Mouse (Mus musculus) limb, embryonic 13.5 days (tissue): ENCODE measurements around the gene Igfbp1. TPM values are rescaled to one million over a fixed set of nuclear protein-coding genes. Genes with fewer than 3 reads are reported as not detected.

Experiments used
- ATAC-seq: fragments of 200-750 bp; cut with Nextera tagmentation; 2 replicates; pipeline ENCODE4 v1.8.0; 2017; ENCODE audit warnings: low read depth, moderate number of reproducible peaks, moderate TSS enrichment; ENCODE audit not compliant: low FRiP score
- H3K27ac ChIP-seq: fragments of 300-500 bp; sonication (generic); 2 replicates; pipeline ENCODE4 v1.5.1; 2015; ENCODE audit warnings: inconsistent platforms, mild to moderate bottlenecking, moderate library complexity
- H3K27me3 ChIP-seq: fragments of 300-500 bp; sonication (generic); 2 replicates; pipeline ENCODE4 v1.6.1; 2015; ENCODE audit warnings: mild to moderate bottlenecking, inconsistent platforms
- H3K36me3 ChIP-seq: fragments of 300-500 bp; sonication (generic); 2 replicates; pipeline ENCODE4 v1.6.1; 2015; ENCODE audit warnings: inconsistent platforms, mild to moderate bottlenecking, moderate library complexity
- H3K4me1 ChIP-seq: fragments of 300-500 bp; sonication (generic); 2 replicates; pipeline ENCODE4 v1.6.1; 2015; ENCODE audit warnings: inconsistent platforms
- H3K4me2 ChIP-seq: fragments of 300-500 bp; sonication (generic); replicated peaks from 2 replicates; pipeline ENCODE4 v1.6.1; 2015; ENCODE audit warnings: inconsistent platforms, mild to moderate bottlenecking, moderate library complexity
- H3K4me3 ChIP-seq: fragments of 300-500 bp; sonication (generic); 2 replicates; pipeline ENCODE4 v1.5.1; 2015; ENCODE audit warnings: moderate library complexity, mild to moderate bottlenecking, inconsistent platforms
- H3K9ac ChIP-seq: fragments of 300-500 bp; sonication (generic); 2 replicates; pipeline ENCODE4 v1.6.1; 2015; ENCODE audit warnings: mild to moderate bottlenecking, inconsistent platforms
- H3K9me3 ChIP-seq: fragments of 300-500 bp; sonication (generic); 2 replicates; pipeline ENCODE4 v1.6.1; 2016; ENCODE audit warnings: inconsistent platforms
- WGBS: fragments of 180-500 bp; shearing (Covaris S2); methylation state at CpG from one replicate; pipeline ENCODE4 v1.1.7; 2015; 5-methylcytosine and 5-hydroxymethylcytosine counted together
- polyA plus RNA-seq: library from polyadenylated mRNA; unstranded; fragments of >200 nt; fragmentation: Nextera tagmentation; extraction: Ambion mirVana; gene quantifications from 2 replicates; pipeline ENCODE4 v1.2.1, GENCODE M21; 2015

Igfbp1 gene
- polyA plus RNA-seq, 1 experiment from 2014 or later, result 3.6 TPM

DNA sequence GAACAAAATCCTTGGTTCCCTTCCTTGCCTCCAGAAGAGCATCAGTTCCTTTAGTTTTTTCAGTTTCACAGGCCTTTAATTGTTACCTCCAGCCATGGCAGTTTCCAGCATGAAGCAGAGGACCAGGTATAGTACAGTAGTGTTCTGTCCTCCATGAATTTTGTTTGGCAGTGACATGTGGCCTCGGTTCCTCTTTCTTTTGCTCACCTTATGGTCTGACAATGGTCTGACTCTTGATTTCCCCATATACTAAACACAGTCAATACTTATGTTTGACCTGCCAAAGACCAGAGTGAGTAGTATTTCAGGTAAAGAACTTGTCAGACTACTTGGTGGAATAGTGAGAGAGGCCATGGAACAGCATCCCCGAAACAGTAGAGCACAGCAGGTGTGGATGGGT is 39.2 kb downstream of the Igfbp1 start:
- WGBS, result 81% methylated on average over 2 of the region's 2 CpGs

DNA sequence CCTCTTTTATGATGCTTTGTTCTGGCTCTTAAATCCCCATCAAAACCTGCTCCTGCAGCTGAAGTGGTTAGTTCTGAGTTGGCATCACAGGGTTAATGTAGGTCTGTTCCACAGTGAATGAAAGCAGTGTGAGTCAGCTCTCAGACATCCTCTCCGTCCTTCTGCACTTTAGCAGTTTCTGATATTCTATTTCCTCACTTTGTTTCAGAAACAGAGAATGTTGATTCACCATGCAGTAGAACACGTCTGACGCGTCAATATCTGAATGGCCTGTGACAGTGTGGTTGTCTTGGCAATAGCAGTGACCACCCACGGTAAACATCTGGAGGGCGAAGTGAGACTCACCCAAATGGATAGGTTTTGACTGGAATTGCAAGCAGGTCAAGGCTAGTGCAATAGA is 40.1 kb downstream of the Igfbp1 start:
- no peak for ATAC-seq
- WGBS, result 71% methylated on average over 6 of the region's 6 CpGs
- no peak overlapping the region for H3K9ac ChIP-seq
- no peaks in the 10 kb centered on the region for H3K27me3 ChIP-seq
- no peak overlapping the region for H3K27ac ChIP-seq
- peaks cover 5% of the 10 kb centered on the region; the same call in 1 of the 2 replicates for H3K4me1 ChIP-seq
- H3K9me3 ChIP-seq, result no peaks in the 10 kb centered on the region
- no peak overlapping the region for H3K4me2 ChIP-seq
- H3K36me3 ChIP-seq, result no peaks in the 10 kb centered on the region
- H3K4me3 ChIP-seq, result no peak overlapping the region

More for the DNA sequence above, 39.2 kb downstream of the Igfbp1 start:
- Histone ChIP-seq H3K9ac (no peak overlapping the region), H3K9me3 (no peaks in the 10 kb centered on the region), H3K4me1 (peaks cover 5% of the 10 kb centered on the region; the same call in 1 of the 2 replicates), H3K27me3 (no peaks in the 10 kb centered on the region), H3K4me3 (no peak overlapping the region), H3K4me2 (no peak overlapping the region), H3K27ac (no peak overlapping the region), H3K36me3 (no peaks in the 10 kb centered on the region)
- no peak for ATAC-seq

DNA sequence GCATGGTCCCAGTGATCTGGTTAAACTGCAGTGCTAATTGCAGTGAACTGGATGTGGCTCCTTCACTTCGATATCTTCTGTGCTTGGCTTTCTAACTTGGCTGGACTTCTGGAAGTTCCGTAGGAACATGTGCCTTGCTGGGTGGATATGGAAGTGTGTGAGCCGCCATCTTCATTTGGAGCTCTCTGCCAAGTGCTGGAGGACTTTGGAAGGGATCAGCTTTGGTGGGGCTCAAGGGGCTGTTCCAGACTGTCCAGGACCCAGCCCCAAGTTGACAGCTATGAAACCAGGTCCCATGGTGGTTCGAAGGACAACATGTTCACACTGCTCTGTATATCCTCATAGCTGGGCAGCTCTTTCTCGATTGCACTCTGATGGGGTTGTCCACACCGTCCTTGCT is 41.0 kb downstream of the Igfbp1 start:
- no peaks in the 10 kb centered on the region for H3K9me3 ChIP-seq
- H3K27me3 ChIP-seq, result no peaks in the 10 kb centered on the region
- H3K36me3 ChIP-seq, result no peaks in the 10 kb centered on the region
- WGBS, result 92% methylated on average over 6 of the region's 6 CpGs
- H3K9ac ChIP-seq, result no peak overlapping the region
- peaks cover 5% of the 10 kb centered on the region; the same call in 1 of the 2 replicates for H3K4me1 ChIP-seq
- no peak overlapping the region for H3K4me3 ChIP-seq
- H3K27ac ChIP-seq, result no peak overlapping the region
- ATAC-seq, result no peak
- H3K4me2 ChIP-seq, result no peak overlapping the region

DNA sequence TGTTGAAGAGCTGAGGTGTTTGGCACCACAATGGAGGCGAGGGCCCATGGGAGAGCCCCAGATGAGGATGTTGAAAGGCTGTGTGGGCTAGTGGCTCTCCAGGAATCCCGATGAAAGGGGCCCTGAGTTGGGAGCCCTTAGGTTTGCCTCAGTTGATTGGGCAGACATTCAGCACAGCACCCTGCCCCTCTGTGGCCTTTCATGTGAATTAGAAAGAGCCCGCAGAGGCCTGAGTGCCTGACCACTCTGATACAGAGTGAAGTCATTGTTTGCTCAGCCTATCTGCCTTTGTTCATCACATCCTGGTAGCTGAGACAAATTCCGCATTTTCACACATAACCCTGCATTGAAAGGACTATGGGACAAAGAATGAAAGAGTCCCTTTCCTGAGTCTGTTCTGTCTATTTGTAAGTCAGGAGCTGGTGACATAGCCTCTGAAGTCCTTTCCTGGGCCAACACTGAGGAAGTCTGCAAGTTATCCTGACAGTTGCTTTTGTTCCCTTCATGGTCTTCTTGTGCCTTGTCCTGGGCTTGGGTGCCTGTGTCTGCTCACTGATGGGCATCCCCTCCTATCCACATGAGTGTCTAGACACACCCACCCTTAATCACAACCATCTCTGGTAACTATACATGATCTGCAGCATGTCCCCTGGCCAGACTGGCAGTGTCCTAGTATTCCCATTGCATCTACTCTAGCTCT is 41.6 kb downstream of the Igfbp1 start:
- Histone ChIP-seq H3K27me3 (no peaks in the 10 kb centered on the region), H3K27ac (no peak overlapping the region), H3K4me3 (no peak overlapping the region), H3K4me1 (peaks cover 5% of the 10 kb centered on the region; the same call in 1 of the 2 replicates), H3K9ac (no peak overlapping the region), H3K9me3 (no peaks in the 10 kb centered on the region), H3K36me3 (no peaks in the 10 kb centered on the region), H3K4me2 (no peak overlapping the region)
- ATAC-seq, result no peak
- 84% methylated on average over 4 of the region's 4 CpGs for WGBS

DNA sequence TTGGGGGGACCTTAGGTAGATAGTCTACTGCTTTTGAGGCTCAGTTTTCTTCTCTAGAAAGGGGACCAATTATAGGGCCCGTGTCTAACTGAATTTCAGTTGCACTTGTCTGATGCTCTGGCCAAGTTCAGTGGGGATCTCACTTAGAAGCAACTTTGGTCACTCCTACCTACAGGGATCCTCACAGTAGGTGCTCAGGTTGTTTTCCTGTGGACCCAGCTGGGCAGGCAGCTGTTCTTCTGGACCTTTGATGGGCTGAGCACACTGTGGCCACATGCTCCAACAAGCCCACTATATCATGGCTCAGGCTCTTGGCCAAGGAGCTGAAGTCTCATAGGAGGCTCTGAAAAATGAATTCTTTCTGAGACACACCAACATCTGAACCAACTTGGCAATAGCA is 47.2 kb downstream of the Igfbp1 start:
- Histone ChIP-seq H3K9ac (no peak overlapping the region), H3K4me1 (no peaks in the 10 kb centered on the region), H3K27ac (no peak overlapping the region), H3K27me3 (no peaks in the 10 kb centered on the region), H3K4me2 (no peak overlapping the region), H3K4me3 (no peak overlapping the region), H3K9me3 (no peaks in the 10 kb centered on the region), H3K36me3 (no peaks in the 10 kb centered on the region)
- ATAC-seq, result no peak
- WGBS, result 84% methylated on average over 1 of the region's 1 CpGs

DNA sequence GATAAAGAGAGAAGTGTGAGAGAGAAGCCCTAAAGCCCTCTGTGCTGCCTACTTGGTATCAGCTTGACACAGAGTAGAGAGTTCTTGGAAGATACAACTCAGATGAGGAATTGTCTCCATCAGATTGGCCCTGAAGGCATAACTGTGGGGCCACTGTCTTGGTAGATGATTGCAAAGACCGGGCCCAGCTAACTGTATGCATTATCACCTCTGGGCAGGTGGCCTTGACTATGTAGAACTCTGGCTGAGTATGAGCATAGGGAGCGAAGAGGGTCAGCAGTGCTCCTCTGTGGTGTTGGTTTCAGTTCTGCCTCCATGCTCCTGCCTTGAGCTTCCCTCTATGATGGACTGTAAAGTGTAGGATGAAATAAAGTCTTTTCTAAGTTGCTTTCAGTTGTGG is 52.8 kb downstream of the Igfbp1 start:
- no peak overlapping the region for H3K27ac ChIP-seq
- H3K4me3 ChIP-seq, result no peak overlapping the region
- no peaks in the 10 kb centered on the region for H3K36me3 ChIP-seq
- 87% methylated on average over 2 of the region's 2 CpGs for WGBS
- H3K9me3 ChIP-seq, result no peaks in the 10 kb centered on the region
- ATAC-seq, result no peak
- no peak overlapping the region for H3K9ac ChIP-seq
- H3K27me3 ChIP-seq, result no peaks in the 10 kb centered on the region
- no peaks in the 10 kb centered on the region for H3K4me1 ChIP-seq
- no peak overlapping the region for H3K4me2 ChIP-seq

DNA sequence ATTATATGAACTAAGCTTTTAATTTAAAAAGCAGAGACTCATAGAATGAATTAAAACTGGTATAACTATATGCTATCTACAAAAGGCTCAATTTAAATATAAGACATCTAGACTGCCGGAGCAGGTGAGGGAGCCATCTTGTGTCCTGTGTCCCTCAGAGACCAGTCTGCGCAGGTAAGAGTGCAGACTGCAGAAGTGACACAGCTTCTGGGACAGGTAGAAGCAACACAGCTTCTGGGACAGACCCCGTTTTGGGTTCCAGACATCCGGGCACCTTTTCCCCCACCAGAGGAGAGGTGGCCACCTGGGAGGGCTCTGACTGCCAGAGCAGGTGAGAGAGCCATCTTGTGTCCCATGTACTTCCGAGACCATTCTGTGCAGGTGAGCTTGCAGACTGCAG is 53.3 kb downstream of the Igfbp1 start:
- Histone ChIP-seq H3K27ac (no peak overlapping the region), H3K27me3 (no peaks in the 10 kb centered on the region), H3K9me3 (no peaks in the 10 kb centered on the region), H3K9ac (no peak overlapping the region), H3K36me3 (no peaks in the 10 kb centered on the region), H3K4me1 (no peaks in the 10 kb centered on the region), H3K4me3 (no peak overlapping the region), H3K4me2 (no peak overlapping the region)
- ATAC-seq, result no peak
- 92% methylated on average over 5 of the region's 5 CpGs for WGBS

Other genes with a start within 250 kb of the Igfbp1 start
- gene Adcy1, start 134.3 kb upstream of the Igfbp1 start, polyA plus RNA-seq, result 1.0 and 1.1 TPM in 2 replicates
- 0.19 TPM in 1 of 2 replicates, not detected in the other for gene Gm11985, start 9.2 kb upstream of the Igfbp1 start, polyA plus RNA-seq
- gene Igfbp3, start 16.1 kb downstream of the Igfbp1 start, polyA plus RNA-seq, result 152 and 164 TPM in 2 replicates